14 mouse cellular contexts compared by ENCODE assay signal in genomic region chr11:32087779-32088442, GRCm38 (mm10).
DNase-seq lines count a peak whose midpoint lies in the region; ATAC-seq and TF ChIP-seq lines count a peak whose summit lies in the region.
"Had no signal": no experiment of that assay in that cellular context is flagged by ENCODE, and none has a peak within 500 bp of the region (broad histone marks: within the 10 kb centered on the region; RNA-seq: fewer than 3 reads in every experiment).

No protein-coding gene starts in this region.

- no peaks in the 10 kb centered on the region for H3K9me3 ChIP-seq in forebrain, embryonic 12.5 days
- no peaks in the 10 kb centered on the region for H3K9me3 ChIP-seq in forebrain, postnatal 0 days (ENCODE audit: low read length)
- no peaks in the 10 kb centered on the region for H3K9me3 ChIP-seq in limb, embryonic 11.5 days (ENCODE audit: control insufficient read depth, low read length)
- H3K9me3 ChIP-seq in midbrain, embryonic 16.5 days (replicated peaks; ENCODE audit: control insufficient read depth, low read length, poor library complexity, severe bottlenecking): no peaks in the 10 kb centered on the region
- H3K9me3 ChIP-seq: embryonic facial prominence, embryonic 15.5 days had no signal

- peaks cover 30% of the 10 kb centered on the region for H3K4me1 ChIP-seq in forebrain, embryonic 12.5 days
- peaks cover 16% of the 10 kb centered on the region for H3K4me1 ChIP-seq in forebrain, postnatal 0 days (ENCODE audit: insufficient read depth)
- H3K4me1 ChIP-seq in limb, embryonic 11.5 days (ENCODE audit: control insufficient read depth, insufficient read depth, low read length): peaks cover 8% of the 10 kb centered on the region; the same call in 1 of the 2 replicates
- H3K4me1 ChIP-seq in midbrain, embryonic 16.5 days (ENCODE audit: control insufficient read depth, insufficient read depth, low read length): peaks cover 29% of the 10 kb centered on the region
- H3K4me1 ChIP-seq: embryonic facial prominence, embryonic 15.5 days had no signal

- no peak for DNase-seq in forebrain, postnatal 0 days
- DNase-seq in limb, embryonic 11.5 days (ENCODE audit: low spot score): no peak
- DNase-seq in urinary bladder, adult 2 months (ENCODE audit: low spot score): no peak
- no peak for DNase-seq in layer of hippocampus, adult 18-20 months (ENCODE audit: low spot score in 2 of 2)
- DNase-seq: cerebellum, postnatal 25 days; kidney, postnatal 25 days; thymus, postnatal 36 days had no signal

- TF ChIP-seq CTCF in forebrain, postnatal 0 days (IDR thresholded peaks at IDR 0.05; ENCODE audit: low read depth): no peak

- peak overlapping the region; percentile 86 for H3K27ac ChIP-seq in forebrain, embryonic 12.5 days
- peak overlapping the region; percentile 92 for H3K27ac ChIP-seq in forebrain, postnatal 0 days (ENCODE audit: low read depth, low read length)
- no peak overlapping the region for H3K27ac ChIP-seq in limb, embryonic 11.5 days (replicated peaks; ENCODE audit: low read depth, low read length)
- H3K27ac ChIP-seq in midbrain, embryonic 16.5 days (ENCODE audit: low read length): peak overlapping the region; percentile 95
- H3K27ac ChIP-seq: embryonic facial prominence, embryonic 15.5 days; stomach, postnatal 0 days had no signal

- H3K4me3 ChIP-seq in forebrain, embryonic 12.5 days (replicated peaks): no peak overlapping the region
- no peak overlapping the region for H3K4me3 ChIP-seq in forebrain, postnatal 0 days (ENCODE audit: low read depth, low read length)
- H3K4me3 ChIP-seq in limb, embryonic 11.5 days (ENCODE audit: low read depth, low read length): no peak overlapping the region
- no peak overlapping the region for H3K4me3 ChIP-seq in midbrain, embryonic 16.5 days (ENCODE audit: low read depth, low read length)
- H3K4me3 ChIP-seq: embryonic facial prominence, embryonic 15.5 days had no signal

- no peak; the same call in 1 of the 2 replicates for ATAC-seq in forebrain, embryonic 12.5 days (ENCODE audit: low FRiP score)
- no peak for ATAC-seq in forebrain, postnatal 0 days
- ATAC-seq in limb, embryonic 11.5 days (ENCODE audit: insufficient number of reproducible peaks, low FRiP score, low TSS enrichment, low read depth): peak; percentile 34; the same call in 1 of the 2 replicates
- peak; percentile 74 for ATAC-seq in midbrain, embryonic 16.5 days
- ATAC-seq in monocyte, adult 5-6 weeks (replicated peaks; ENCODE audit: insufficient number of reproducible peaks, low FRiP score, low TSS enrichment, poor library complexity, severe bottlenecking): no peak
- no peak for ATAC-seq in inflammation-experienced regulatory T-cells, adult 6 months
- ATAC-seq: intestine, postnatal 0 days had no signal

- H3K9ac ChIP-seq in forebrain, embryonic 12.5 days: no peak overlapping the region
- H3K9ac ChIP-seq in forebrain, postnatal 0 days: no peak overlapping the region
- no peak overlapping the region for H3K9ac ChIP-seq in limb, embryonic 11.5 days (ENCODE audit: low read length)
- H3K9ac ChIP-seq in midbrain, embryonic 16.5 days (ENCODE audit: low read depth, low read length): 0 out of 2 replicates have a peak overlapping the region, but pooled peaks have one; percentile 13
- H3K9ac ChIP-seq: embryonic facial prominence, embryonic 15.5 days had no signal

- H3K36me3 ChIP-seq in forebrain, embryonic 12.5 days (replicated peaks): no peaks in the 10 kb centered on the region
- no peaks in the 10 kb centered on the region for H3K36me3 ChIP-seq in forebrain, postnatal 0 days (ENCODE audit: insufficient read depth)
- H3K36me3 ChIP-seq in limb, embryonic 11.5 days (ENCODE audit: control insufficient read depth, insufficient read depth, low read length): no peaks in the 10 kb centered on the region
- H3K36me3 ChIP-seq in midbrain, embryonic 16.5 days (ENCODE audit: control insufficient read depth, insufficient read depth, low read length): no peaks in the 10 kb centered on the region
- H3K36me3 ChIP-seq: embryonic facial prominence, embryonic 15.5 days had no signal

- no peak overlapping the region for H3K4me2 ChIP-seq in forebrain, embryonic 12.5 days
- no peak overlapping the region for H3K4me2 ChIP-seq in forebrain, postnatal 0 days (ENCODE audit: low read depth)
- no peak overlapping the region for H3K4me2 ChIP-seq in limb, embryonic 11.5 days (ENCODE audit: low read depth, severe bottlenecking)
- peak overlapping the region; percentile 4; the same call in 1 of the 2 replicates for H3K4me2 ChIP-seq in midbrain, embryonic 16.5 days (ENCODE audit: low read length)
- H3K4me2 ChIP-seq: embryonic facial prominence, embryonic 15.5 days had no signal

- 71% methylated on average over 9 of the region's 9 CpGs for WGBS in forebrain, embryonic 12.5 days
- whole genome bisulfite sequencing in forebrain, postnatal 0 days: 72% methylated on average over 9 of the region's 9 CpGs
- WGBS in limb, embryonic 11.5 days: 81% methylated on average over 9 of the region's 9 CpGs
- 44% methylated on average over 9 of the region's 9 CpGs for WGBS in midbrain, embryonic 16.5 days

- H3K27me3 ChIP-seq in forebrain, embryonic 12.5 days: no peaks in the 10 kb centered on the region
- H3K27me3 ChIP-seq in forebrain, postnatal 0 days (ENCODE audit: insufficient read depth, low read length): no peaks in the 10 kb centered on the region
- no peaks in the 10 kb centered on the region for H3K27me3 ChIP-seq in limb, embryonic 11.5 days (ENCODE audit: control insufficient read depth, insufficient read depth, low read length)
- H3K27me3 ChIP-seq in midbrain, embryonic 16.5 days (ENCODE audit: control insufficient read depth, insufficient read depth, low read depth, low read length): no peaks in the 10 kb centered on the region
- H3K27me3 ChIP-seq: embryonic facial prominence, embryonic 15.5 days had no signal

Comparison
In these comparisons a context has a peak if more than half of its experiments do, and no peak if none do; other contexts are left out.
1. ATAC-seq: peak in limb, embryonic 11.5 days (single experiment) and midbrain, embryonic 16.5 days (single experiment); none in forebrain, embryonic 12.5 days (single experiment), forebrain, postnatal 0 days (single experiment), monocyte, adult 5-6 weeks (single experiment) and inflammation-experienced regulatory T-cells, adult 6 months (single experiment).